Mouse (Mus musculus) erythroblast, embryonic 14.5 days (primary cell): ENCODE data around the gene Pou2f2.

Experiments
- GATA1 ChIP-seq: IDR thresholded peaks from 2 replicates; pipeline ENCODE4 v1.6.1; 2012; ENCODE audit warnings: low read length, inconsistent platforms, mixed read lengths
- TAL1 ChIP-seq: IDR thresholded peaks from 3 replicates; pipeline ENCODE4 v1.6.1; 2012; ENCODE audit warnings: low read length, inconsistent platforms, mixed read lengths

DNA sequence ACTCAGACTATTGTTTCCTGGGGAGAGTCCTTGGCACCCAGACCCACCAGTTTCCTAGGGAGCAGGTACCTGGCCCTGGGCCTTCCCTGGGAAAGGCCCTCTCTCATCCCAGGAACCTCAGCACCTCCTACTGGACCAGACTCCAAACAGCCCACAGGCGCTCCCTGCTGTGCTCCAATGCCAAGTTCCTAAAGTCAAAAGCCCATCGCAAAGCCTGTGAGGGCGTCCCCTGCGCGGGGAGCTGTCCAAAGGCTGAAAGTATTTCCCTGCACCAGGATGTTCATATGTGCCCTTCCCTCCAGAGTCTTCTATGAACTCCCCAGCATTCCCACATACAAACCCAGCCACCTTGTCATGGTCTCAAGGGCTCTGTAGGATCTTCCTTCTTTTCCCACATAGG lies 37.8 kb downstream of the Pou2f2 start:
- no peak for TF ChIP-seq GATA1
- no peak for TF ChIP-seq TAL1
